Mouse (Mus musculus): ENCODE results near the gene Gm20388. TPM values are rescaled to one million over a fixed set of nuclear protein-coding genes. Genes with fewer than 3 reads are reported as not detected.
"Not testable (repeated sequence)": the region's sequence is repeated elsewhere in the genome, so short reads cannot be mapped to it uniquely, and the experiment has no call there.

Gene Gm20388
- polyA plus RNA-seq, 1 experiment = 10.6 TPM

DNA sequence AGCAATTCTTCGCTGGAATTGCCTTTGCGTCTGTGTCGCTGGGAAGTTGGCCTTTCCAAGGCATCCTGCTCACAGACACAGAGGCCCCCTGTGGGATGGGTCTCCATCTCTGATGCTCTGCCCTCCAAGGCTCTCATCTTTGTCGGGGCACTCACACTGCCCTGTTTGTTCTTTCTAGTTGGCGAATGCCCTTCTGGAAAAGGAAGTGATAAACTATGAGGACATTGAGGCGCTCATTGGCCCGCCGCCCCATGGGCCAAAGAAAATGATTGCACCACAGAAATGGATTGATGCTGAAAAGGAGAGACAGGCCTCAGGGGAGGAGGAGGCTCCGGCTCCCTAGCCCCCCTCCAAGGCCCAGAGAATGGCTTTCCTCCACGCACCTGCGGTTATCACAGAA, 3186.6 kb downstream of the Gm20388 start:
- TF ChIP-seq POLR2A (IDR thresholded peaks at IDR 0.05; ENCODE audit: borderline replicate concordance, control insufficient read depth, low read depth, low read length) = no peak
- Histone ChIP-seq H3K4me1 (ENCODE audit: control insufficient read depth, insufficient read depth, low read length) (no peaks in the 10 kb centered on the region; the same call in 1 of the 2 replicates), H3K4me3 (replicated peaks; ENCODE audit: control insufficient read depth, low read depth, low read length) (no peak overlapping the region), H3K27ac (ENCODE audit: control insufficient read depth, insufficient read depth, low read depth, low read length, poor library complexity) (no peak overlapping the region)
- whole genome bisulfite sequencing = 83% methylated on average over 11 of the region's 11 CpGs

DNA sequence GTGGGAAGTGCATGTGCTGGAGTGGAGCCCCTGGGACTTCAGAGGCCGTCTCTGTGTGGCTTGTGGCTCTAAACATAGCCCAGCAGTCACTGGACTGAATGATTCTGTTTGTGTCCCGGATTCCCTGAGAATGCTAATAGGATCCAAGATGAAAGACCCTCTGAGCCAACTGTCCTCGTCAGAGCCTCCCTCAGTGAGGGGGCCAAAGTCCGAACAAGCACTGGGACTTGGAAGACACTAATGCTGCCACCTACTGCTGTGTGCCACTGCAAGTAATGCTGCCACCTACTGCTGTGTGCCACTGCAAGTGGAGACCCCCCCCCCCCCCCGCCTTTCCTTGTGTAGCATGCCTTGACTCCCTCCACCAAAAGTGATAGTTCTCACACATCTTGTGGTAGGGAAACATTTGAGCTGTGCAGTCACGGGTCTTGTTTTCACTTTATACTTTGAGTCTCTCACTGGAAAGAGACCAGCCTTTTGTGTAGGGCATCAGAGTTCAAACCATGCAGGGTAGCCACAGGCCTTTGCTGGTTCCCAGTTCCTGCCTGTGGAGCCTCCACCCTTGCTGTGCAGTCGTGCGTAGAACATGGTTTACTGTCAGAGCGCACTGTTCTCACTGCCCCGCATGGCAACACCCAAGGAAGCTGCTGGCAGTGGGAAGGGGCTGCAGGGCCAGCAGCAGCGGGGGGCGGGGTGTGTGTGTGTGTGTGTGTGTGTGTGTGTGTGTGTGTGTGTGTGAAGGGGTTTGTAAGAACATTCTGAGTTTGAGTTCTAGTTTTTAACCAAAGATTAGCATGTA, 3187.3 kb downstream of the Gm20388 start:
- Histone ChIP-seq H3K4me3 (replicated peaks; ENCODE audit: control insufficient read depth, low read depth, low read length) (no peak overlapping the region), H3K27ac (ENCODE audit: control insufficient read depth, insufficient read depth, low read depth, low read length, poor library complexity) (no peak overlapping the region), H3K4me1 (ENCODE audit: control insufficient read depth, insufficient read depth, low read length) (no peaks in the 10 kb centered on the region; the same call in 1 of the 2 replicates)
- no peak for TF ChIP-seq CTCF (IDR thresholded peaks at IDR 0.05; ENCODE audit: control insufficient read depth, insufficient read depth, low read length)
- TF ChIP-seq POLR2A (IDR thresholded peaks at IDR 0.05; ENCODE audit: borderline replicate concordance, control insufficient read depth, low read depth, low read length) = no peak
- 85% methylated on average over 12 of the region's 12 CpGs for WGBS

DNA sequence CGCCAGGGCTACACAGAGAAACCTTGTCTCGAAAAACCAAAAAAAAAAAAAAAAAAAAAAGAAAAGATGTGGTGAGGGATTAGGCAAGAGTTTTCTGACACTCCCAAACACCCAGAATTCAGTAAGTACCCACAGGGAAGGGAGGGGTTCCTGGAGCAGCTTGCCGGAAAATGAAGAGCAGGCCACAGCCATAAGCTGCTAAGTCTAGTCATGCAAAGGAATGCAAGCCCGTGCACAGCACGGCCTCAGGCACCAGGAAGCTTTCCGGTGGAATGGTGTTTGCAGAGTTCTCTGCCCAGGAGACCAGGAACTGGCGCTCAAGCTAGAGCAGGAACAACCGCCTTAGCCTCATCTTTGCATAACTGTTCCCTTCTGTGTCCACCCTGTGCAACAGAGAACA, 3189.6 kb downstream of the Gm20388 start:
- TF ChIP-seq CTCF (IDR thresholded peaks at IDR 0.05; ENCODE audit: control insufficient read depth, insufficient read depth, low read length) (no peak), POLR2A (IDR thresholded peaks at IDR 0.05; ENCODE audit: borderline replicate concordance, control insufficient read depth, low read depth, low read length) (no peak)
- WGBS = 27% methylated on average over 8 of the region's 8 CpGs
- Histone ChIP-seq H3K27ac (ENCODE audit: control insufficient read depth, insufficient read depth, low read depth, low read length, poor library complexity) (peak overlapping the region; percentile 44), H3K4me3 (replicated peaks; ENCODE audit: control insufficient read depth, low read depth, low read length) (no peak overlapping the region), H3K4me1 (ENCODE audit: control insufficient read depth, insufficient read depth, low read length) (no peaks in the 10 kb centered on the region; the same call in 1 of the 2 replicates)

DNA sequence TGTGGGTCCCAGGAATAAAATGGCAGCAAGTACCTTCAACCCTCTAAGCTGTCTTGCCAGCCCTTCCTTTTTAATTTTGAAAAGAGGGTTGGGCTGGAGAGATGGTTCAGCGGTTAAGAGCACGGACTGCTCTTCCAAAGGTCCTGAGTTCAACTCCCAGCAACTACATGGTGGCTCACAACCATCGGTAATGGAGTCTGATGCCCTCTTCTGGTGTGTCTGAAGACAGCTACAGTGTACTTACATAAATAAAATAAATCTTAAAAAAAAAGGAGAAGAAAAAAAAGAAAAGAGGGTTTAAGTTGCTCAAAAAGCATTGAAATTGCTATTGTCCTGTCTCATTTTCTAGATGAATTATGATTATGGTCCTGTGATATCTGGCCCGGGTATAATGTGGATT, 3190.6 kb downstream of the Gm20388 start:
- WGBS = 70% methylated on average over 4 of the region's 4 CpGs
- no peak overlapping the region for H3K27ac ChIP-seq (ENCODE audit: control insufficient read depth, insufficient read depth, low read depth, low read length, poor library complexity)

DNA sequence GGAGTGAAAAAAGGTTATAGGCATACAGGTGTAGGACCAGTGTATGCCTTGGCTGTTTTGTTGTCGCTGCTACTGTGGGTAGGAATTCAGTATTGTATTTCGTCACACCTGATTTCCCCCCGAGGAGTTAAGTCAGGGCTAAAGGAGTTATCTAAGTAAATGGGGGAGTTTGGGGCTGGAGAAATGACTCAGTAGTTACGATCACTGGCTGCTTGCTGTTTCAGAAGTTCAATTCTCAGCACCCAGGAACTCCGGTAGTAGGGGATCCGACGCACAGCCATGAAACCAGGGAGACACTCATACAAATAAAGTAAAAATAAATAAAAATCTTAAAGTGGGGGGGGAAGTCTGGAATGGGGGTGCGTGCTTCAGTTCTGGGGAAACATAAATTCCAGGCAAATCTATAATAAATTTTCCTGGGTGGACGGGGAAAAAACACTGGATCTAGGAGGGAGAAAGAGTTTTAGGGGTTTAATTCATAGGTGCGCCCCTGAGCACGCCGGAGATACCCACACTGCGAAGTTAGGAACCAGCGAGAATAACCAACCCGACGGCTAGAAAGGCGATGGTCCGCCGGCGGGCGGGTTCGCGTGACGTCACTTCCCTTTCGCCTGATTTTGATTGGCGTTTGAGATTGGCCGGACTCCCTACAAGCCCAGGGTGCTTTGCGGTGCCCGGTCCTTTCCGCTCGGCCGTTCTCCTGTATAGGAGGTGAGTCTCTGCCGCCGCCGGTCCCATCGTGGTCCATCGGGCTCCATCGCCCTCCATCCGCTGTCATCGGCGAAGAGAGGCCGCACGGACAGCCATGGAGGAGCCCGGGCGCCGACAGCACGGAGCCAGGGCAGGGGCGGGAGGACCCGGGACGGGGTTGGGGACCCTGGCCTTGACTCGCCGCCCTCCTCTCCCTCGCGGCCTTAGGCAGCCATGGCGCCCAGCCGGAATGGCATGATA, 3191.4 kb downstream of the Gm20388 start, which contains the start of gene Rpl13:
Gene Rpl13 (plus strand): TSS at position 616 of the 951 bp plus-strand sequence.
- H3K4me1 ChIP-seq (ENCODE audit: control insufficient read depth, insufficient read depth, low read length) = no peaks in the 10 kb centered on the region; the same call in 1 of the 2 replicates
- WGBS = under 1% methylated on average over 56 of the region's 56 CpGs
- H3K4me3 ChIP-seq (replicated peaks; ENCODE audit: control insufficient read depth, low read depth, low read length) = peak within 1 kb of the TSS; percentile 87
- TF ChIP-seq CTCF (IDR thresholded peaks at IDR 0.05; ENCODE audit: control insufficient read depth, insufficient read depth, low read length) (no peak), POLR2A (IDR thresholded peaks at IDR 0.05; ENCODE audit: borderline replicate concordance, control insufficient read depth, low read depth, low read length) (peak; percentile 88; the same call in 1 of the 2 replicates)
- peak within 1 kb of the TSS; percentile 78 for H3K27ac ChIP-seq (ENCODE audit: control insufficient read depth, insufficient read depth, low read depth, low read length, poor library complexity)

More for the DNA sequence above, 3190.6 kb downstream of the Gm20388 start:
- Histone ChIP-seq H3K4me3 (replicated peaks; ENCODE audit: control insufficient read depth, low read depth, low read length) (no peak overlapping the region), H3K4me1 (ENCODE audit: control insufficient read depth, insufficient read depth, low read length) (no peaks in the 10 kb centered on the region; the same call in 1 of the 2 replicates)
- TF ChIP-seq CTCF (IDR thresholded peaks at IDR 0.05; ENCODE audit: control insufficient read depth, insufficient read depth, low read length) (no peak), POLR2A (IDR thresholded peaks at IDR 0.05; ENCODE audit: borderline replicate concordance, control insufficient read depth, low read depth, low read length) (no peak)

DNA sequence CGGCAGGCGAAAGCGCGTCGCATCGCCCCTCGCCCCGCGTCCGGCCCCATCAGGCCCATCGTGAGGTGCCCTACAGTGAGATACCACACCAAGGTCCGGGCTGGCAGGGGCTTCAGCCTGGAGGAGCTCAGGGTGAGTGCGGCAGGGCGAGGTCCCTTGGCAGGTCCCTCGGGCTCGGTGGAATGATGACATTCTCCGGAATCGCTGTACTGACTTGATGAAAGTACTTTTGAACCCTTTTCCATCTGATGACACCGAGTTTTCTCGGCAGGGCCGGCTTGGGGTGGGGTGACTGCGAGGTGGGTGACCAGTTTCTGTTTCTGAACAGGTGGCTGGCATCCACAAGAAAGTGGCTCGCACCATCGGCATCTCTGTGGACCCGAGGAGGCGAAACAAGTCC, 3192.2 kb downstream of the Gm20388 start:
- Histone ChIP-seq H3K27ac (ENCODE audit: control insufficient read depth, insufficient read depth, low read depth, low read length, poor library complexity) (peak overlapping the region; percentile 78), H3K4me3 (replicated peaks; ENCODE audit: control insufficient read depth, low read depth, low read length) (peak overlapping the region; percentile 87)
- not testable (repeated sequence) for H3K4me1 ChIP-seq (ENCODE audit: control insufficient read depth, insufficient read depth, low read length)
- under 1% methylated on average over 26 of the region's 26 CpGs for WGBS

DNA sequence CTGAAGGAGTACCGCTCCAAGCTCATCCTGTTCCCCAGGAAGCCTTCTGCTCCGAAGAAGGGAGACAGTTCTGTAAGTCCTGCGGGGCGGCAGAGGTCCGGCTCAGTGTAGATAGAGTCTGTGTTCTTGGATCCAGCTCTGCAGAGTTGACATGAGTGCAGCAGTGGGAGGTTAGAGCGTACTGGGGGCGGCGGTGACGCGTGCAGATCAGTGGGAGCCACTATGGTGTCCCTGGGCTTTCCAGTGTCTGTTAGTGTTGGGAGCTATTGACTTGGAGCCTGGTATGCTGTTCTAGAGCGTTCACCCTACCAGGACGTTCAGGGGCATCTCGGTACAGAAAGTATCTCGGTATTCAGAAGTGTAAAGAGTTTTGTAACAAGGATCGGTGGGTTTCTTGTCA, 3192.6 kb downstream of the Gm20388 start:
- no peaks in the 10 kb centered on the region; the same call in 1 of the 2 replicates for H3K4me1 ChIP-seq (ENCODE audit: control insufficient read depth, insufficient read depth, low read length)
- H3K4me3 ChIP-seq (replicated peaks; ENCODE audit: control insufficient read depth, low read depth, low read length) = peak overlapping the region; percentile 87
- TF ChIP-seq CTCF (IDR thresholded peaks at IDR 0.05; ENCODE audit: control insufficient read depth, insufficient read depth, low read length) (no peak), POLR2A (IDR thresholded peaks at IDR 0.05; ENCODE audit: borderline replicate concordance, control insufficient read depth, low read depth, low read length) (peak; percentile 8; the same call in 1 of the 2 replicates)
- WGBS = 9% methylated on average over 15 of the region's 15 CpGs
- peak overlapping the region; percentile 78 for H3K27ac ChIP-seq (ENCODE audit: control insufficient read depth, insufficient read depth, low read depth, low read length, poor library complexity)

Data from bone marrow, adult 2 months (tissue).